Mouse (Mus musculus): ENCODE results near the gene Lrrc23. TPM values are rescaled to one million over a fixed set of nuclear protein-coding genes. Genes with fewer than 3 reads are reported as not detected.

The Lrrc23 gene
- polyA plus RNA-seq, 2 experiments = 0.88 to 1.1 TPM

DNA sequence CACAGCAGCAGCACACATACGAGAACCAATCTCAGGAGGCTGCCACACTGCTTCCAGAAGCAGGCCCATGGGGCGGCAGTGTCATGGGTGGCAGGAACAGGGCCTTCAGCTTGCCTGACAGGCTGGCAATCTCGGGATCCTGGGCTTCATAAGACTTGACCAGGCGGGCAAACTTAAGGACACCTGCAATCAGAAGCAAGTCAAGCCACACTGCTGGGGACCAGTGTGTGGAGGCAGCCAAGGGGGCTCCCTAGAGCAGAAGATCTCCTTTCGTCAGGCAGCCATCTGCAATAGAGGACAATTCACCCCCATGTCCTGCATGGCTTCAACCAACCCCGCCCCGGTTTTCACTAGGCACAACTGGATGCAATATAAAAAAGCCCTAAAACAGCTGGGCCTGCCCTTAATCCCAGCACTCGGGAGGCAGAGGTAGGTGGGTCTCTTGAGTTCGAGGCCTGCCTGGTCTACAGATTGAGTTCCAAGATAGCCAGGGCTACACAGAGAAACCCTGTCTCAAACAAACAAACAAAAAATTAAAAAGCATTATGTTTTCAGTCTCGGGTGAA is 40.2 kb downstream of the Lrrc23 start:
- Histone ChIP-seq H3K27me3 (ENCODE audit: control insufficient read depth, insufficient read depth, low read length) (no peaks in the 10 kb centered on the region), H3K4me2 (replicated peaks; ENCODE audit: low read depth, low read length, severe bottlenecking) (peak overlapping the region; percentile 65; the same call in 1 of the 2 replicates), H3K9me3 (ENCODE audit: control insufficient read depth, low read length) (no peaks in the 10 kb centered on the region), H3K36me3 (ENCODE audit: control insufficient read depth, insufficient read depth, low read length) (peaks cover 21% of the 10 kb centered on the region), H3K9ac (ENCODE audit: low read depth, low read length, severe bottlenecking) (no peak overlapping the region; the same call in 1 of the 2 replicates), H3K4me1 (ENCODE audit: control insufficient read depth, insufficient read depth, low read length) (peaks cover 7% of the 10 kb centered on the region), H3K27ac (replicated peaks; ENCODE audit: low read depth, low read length) (no peak overlapping the region), H3K4me3 (replicated peaks; ENCODE audit: low read length) (no peak overlapping the region)
- 87% methylated on average over 10 of the region's 10 CpGs for WGBS
- DNase-seq (ENCODE audit: low spot score) (no peak), ATAC-seq (ENCODE audit: low FRiP score, low read depth) (no peak)
- TF ChIP-seq POLR2A (IDR thresholded peaks at IDR 0.05; ENCODE audit: borderline replicate concordance, extremely low read depth, insufficient read depth, insufficient read length) = no peak

DNA sequence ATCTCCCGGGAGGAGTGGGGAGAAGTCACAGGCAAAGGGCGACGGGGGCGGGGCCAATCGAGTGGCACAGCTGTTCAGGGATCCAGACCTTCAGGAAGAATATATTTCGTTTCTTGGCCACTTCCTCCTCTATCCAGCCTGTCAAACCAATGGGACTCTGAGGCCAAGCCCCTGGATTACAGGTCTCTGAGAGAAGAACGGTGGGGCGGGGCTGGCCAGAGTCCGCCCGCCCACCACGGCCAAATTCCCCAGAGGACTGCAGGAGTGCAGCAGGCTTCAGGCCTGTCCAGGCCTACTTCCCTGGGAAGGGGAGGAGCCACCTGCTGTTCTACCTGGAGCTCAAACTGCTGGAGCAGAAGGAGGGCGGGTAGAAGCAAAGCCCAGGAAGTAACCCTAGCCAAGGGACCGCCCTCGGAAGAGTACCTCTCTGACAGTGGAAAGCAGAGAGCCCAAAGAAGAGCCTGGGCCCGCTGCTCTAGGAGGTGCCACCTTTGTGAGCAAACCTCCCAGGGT is 41.0 kb downstream of the Lrrc23 start, which contains the start of gene Ptpn6:
TSS of gene Ptpn6 (minus strand) at position 204 of the 513 bp plus-strand sequence.
- ATAC-seq (ENCODE audit: low FRiP score, low read depth) = no peak
- no peak within 1 kb of the TSS for H3K4me3 ChIP-seq (replicated peaks; ENCODE audit: low read length)

DNA sequence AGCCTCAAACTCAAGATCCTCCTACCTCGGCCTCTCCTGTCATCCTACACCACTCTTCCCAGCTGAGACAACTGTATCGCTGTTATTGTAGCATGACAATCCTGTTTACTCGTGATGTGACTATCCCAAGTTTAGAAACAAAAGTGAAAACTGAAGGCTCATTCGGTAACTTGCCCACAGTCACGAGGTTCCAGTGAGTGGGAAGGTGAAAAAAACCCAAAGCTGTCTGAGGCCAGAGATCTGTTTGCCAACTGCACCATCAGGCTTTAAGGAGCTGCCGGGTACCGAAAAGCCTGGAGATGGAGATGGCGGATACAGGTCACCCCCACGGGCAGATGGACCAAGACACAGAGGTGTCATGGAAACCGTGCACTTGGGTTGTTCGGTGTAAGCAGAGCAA is 42.5 kb downstream of the Lrrc23 start:
- H3K4me1 ChIP-seq (ENCODE audit: control insufficient read depth, insufficient read depth, low read length) = peaks cover 7% of the 10 kb centered on the region

More for the DNA sequence above, 41.0 kb downstream of the Lrrc23 start, which contains the start of gene Ptpn6:
- Histone ChIP-seq H3K4me2 (replicated peaks; ENCODE audit: low read depth, low read length, severe bottlenecking) (0 out of 2 replicates have a peak within 1 kb of the TSS, but pooled peaks have one; percentile 6), H3K27me3 (ENCODE audit: control insufficient read depth, insufficient read depth, low read length) (no peaks in the 10 kb centered on the region), H3K27ac (replicated peaks; ENCODE audit: low read depth, low read length) (no peak within 1 kb of the TSS), H3K9ac (ENCODE audit: low read depth, low read length, severe bottlenecking) (no peak within 1 kb of the TSS; the same call in 1 of the 2 replicates), H3K4me1 (ENCODE audit: control insufficient read depth, insufficient read depth, low read length) (peaks cover 7% of the 10 kb centered on the region), H3K9me3 (ENCODE audit: control insufficient read depth, low read length) (no peaks in the 10 kb centered on the region), H3K36me3 (ENCODE audit: control insufficient read depth, insufficient read depth, low read length) (peaks cover 14% of the 10 kb centered on the region)
- no peak for TF ChIP-seq POLR2A (IDR thresholded peaks at IDR 0.05; ENCODE audit: borderline replicate concordance, extremely low read depth, insufficient read depth, insufficient read length)
- WGBS = 30% methylated on average over 15 of the region's 15 CpGs
- no peak for DNase-seq (ENCODE audit: low spot score)

DNA sequence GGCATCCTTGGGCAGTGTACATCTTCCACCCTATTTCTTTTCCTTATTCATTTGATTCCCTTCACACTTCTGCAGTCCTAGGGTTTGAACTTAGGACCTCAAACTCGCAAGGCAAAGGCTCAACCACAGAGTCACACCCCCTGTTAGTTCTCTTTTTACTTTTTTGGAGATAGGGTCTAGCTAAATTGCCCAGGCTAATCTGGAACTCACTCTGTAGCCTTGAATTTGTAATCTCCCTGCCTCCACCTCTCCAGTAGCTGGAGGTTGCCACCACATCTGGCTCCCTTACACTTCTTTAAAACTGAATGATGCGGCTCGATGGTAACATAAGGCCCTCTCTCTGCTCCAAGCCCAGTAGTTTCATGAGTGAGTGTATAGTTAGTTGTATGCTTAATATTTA is 45.1 kb downstream of the Lrrc23 start:
- ATAC-seq (ENCODE audit: low FRiP score, low read depth) = no peak
- no peak overlapping the region for H3K4me3 ChIP-seq (replicated peaks; ENCODE audit: low read length)
- no peak overlapping the region for H3K27ac ChIP-seq (replicated peaks; ENCODE audit: low read depth, low read length)
- no peak for DNase-seq (ENCODE audit: low spot score)
- H3K4me1 ChIP-seq (ENCODE audit: control insufficient read depth, insufficient read depth, low read length) = 0 out of 2 replicates have a peak, but pooled peaks cover under 1% of the 10 kb centered on the region
- no peak overlapping the region for H3K4me2 ChIP-seq (replicated peaks; ENCODE audit: low read depth, low read length, severe bottlenecking)
- no peak overlapping the region for H3K9ac ChIP-seq (ENCODE audit: low read depth, low read length, severe bottlenecking)
- TF ChIP-seq POLR2A (IDR thresholded peaks at IDR 0.05; ENCODE audit: borderline replicate concordance, extremely low read depth, insufficient read depth, insufficient read length) = no peak
- H3K9me3 ChIP-seq (ENCODE audit: control insufficient read depth, low read length) = no peaks in the 10 kb centered on the region
- no peaks in the 10 kb centered on the region for H3K36me3 ChIP-seq (ENCODE audit: control insufficient read depth, insufficient read depth, low read length)
- H3K27me3 ChIP-seq (ENCODE audit: control insufficient read depth, insufficient read depth, low read length) = no peaks in the 10 kb centered on the region
- WGBS = 81% methylated on average over 3 of the region's 3 CpGs

More for the DNA sequence above, 42.5 kb downstream of the Lrrc23 start:
- DNase-seq (ENCODE audit: low spot score) (no peak), ATAC-seq (ENCODE audit: low FRiP score, low read depth) (no peak)
- Histone ChIP-seq H3K4me3 (replicated peaks; ENCODE audit: low read length) (no peak overlapping the region), H3K4me2 (replicated peaks; ENCODE audit: low read depth, low read length, severe bottlenecking) (no peak overlapping the region), H3K9ac (ENCODE audit: low read depth, low read length, severe bottlenecking) (no peak overlapping the region), H3K9me3 (ENCODE audit: control insufficient read depth, low read length) (no peaks in the 10 kb centered on the region), H3K27me3 (ENCODE audit: control insufficient read depth, insufficient read depth, low read length) (no peaks in the 10 kb centered on the region), H3K27ac (replicated peaks; ENCODE audit: low read depth, low read length) (no peak overlapping the region), H3K36me3 (ENCODE audit: control insufficient read depth, insufficient read depth, low read length) (no peaks in the 10 kb centered on the region)
- TF ChIP-seq POLR2A (IDR thresholded peaks at IDR 0.05; ENCODE audit: borderline replicate concordance, extremely low read depth, insufficient read depth, insufficient read length) = no peak
- WGBS = 89% methylated on average over 11 of the region's 11 CpGs

DNA sequence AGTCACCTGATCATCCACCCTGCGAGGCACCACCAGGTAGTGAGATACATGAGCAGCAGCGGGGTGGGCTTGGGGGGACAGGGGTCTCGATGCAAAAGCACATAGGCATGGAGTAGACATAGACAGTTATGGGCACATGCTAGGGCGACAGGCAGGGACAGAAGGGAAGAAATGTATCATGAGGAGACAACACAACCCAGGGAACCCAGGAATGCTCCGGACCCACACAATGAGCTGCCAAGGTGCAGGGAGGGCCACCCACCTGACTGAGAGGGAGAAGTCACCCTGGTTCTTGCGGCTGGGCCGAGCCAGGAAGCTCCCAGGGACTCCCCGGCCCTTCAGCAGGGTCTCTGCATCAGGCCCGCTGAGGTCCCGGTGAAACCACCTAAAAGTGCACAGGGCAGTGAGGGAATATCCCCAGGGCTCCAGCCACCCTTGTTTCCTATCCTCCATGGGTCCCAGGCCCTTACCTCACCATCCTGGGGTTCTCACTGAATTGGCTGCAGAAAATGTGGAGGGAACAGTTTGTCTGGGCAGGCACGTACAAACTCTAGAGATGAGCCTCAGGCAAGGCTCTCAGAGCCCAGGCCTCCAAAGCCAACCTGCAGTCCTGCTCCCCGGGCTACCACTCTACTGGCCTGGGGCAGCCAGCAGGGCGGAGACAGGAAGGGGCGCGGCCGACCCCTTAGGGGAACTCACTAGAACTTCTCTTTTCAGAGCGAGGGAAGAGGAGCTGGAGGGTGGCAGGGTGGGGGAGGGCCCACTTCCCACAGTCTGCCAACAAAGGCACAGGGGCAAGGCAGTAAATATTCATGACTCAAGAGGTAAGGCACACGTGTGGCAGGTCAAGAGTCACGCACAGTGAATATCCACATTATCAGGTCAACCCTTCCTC is 46.8 kb downstream of the Lrrc23 start:
- Histone ChIP-seq H3K36me3 (ENCODE audit: control insufficient read depth, insufficient read depth, low read length) (no peaks in the 10 kb centered on the region), H3K27ac (replicated peaks; ENCODE audit: low read depth, low read length) (no peak overlapping the region), H3K4me3 (replicated peaks; ENCODE audit: low read length) (no peak overlapping the region), H3K27me3 (ENCODE audit: control insufficient read depth, insufficient read depth, low read length) (no peaks in the 10 kb centered on the region), H3K4me1 (ENCODE audit: control insufficient read depth, insufficient read depth, low read length) (no peaks in the 10 kb centered on the region), H3K4me2 (replicated peaks; ENCODE audit: low read depth, low read length, severe bottlenecking) (no peak overlapping the region), H3K9me3 (ENCODE audit: control insufficient read depth, low read length) (no peaks in the 10 kb centered on the region), H3K9ac (ENCODE audit: low read depth, low read length, severe bottlenecking) (no peak overlapping the region)
- WGBS = 45% methylated on average over 19 of the region's 19 CpGs
- TF ChIP-seq POLR2A (IDR thresholded peaks at IDR 0.05; ENCODE audit: borderline replicate concordance, extremely low read depth, insufficient read depth, insufficient read length) = no peak
- no peak for ATAC-seq (ENCODE audit: low FRiP score, low read depth)
- no peak for DNase-seq (ENCODE audit: low spot score)

Measured in limb, embryonic 14.5 days (tissue).